Mouse (Mus musculus) layer of hippocampus, adult 2 months (tissue): ENCODE data around the gene Gm9918. TPM values are rescaled to one million over a fixed set of nuclear protein-coding genes. Genes with fewer than 3 reads are reported as not detected.
A peak's percentile ranks its signal among the peaks of the same experiment; 100 is the strongest.

Source experiments
- DNase-seq, 2 experiments: peaks; one replicate each; pipeline ENCODE4 v3.0.0; 2022; ENCODE audit warnings: low spot score in 2 of 2
- H3K27ac ChIP-seq: fragments of 200-600 bp; 2 replicates; pipeline ENCODE4 v1.8.1; 2022
- H3K4me3 ChIP-seq: fragments of 200-600 bp; 2 replicates; pipeline ENCODE4 v1.8.1; 2022; ENCODE audit warnings: mild to moderate bottlenecking
- CTCF ChIP-seq: fragments of 200-600 bp; conservative IDR thresholded peaks from 2 replicates; pipeline ENCODE4 v1.8.1; 2022; ENCODE audit warnings: antibody characterized with exemption, mild to moderate bottlenecking, moderate library complexity
- total RNA-seq, 2 experiments: library from RNA; stranded (reverse); gene quantifications; 2 replicates each; pipeline ENCODE4 v1.2.3; 2021

The Gm9918 gene
- total RNA-seq, 2 experiments from 2014 or later = not detected

DNA sequence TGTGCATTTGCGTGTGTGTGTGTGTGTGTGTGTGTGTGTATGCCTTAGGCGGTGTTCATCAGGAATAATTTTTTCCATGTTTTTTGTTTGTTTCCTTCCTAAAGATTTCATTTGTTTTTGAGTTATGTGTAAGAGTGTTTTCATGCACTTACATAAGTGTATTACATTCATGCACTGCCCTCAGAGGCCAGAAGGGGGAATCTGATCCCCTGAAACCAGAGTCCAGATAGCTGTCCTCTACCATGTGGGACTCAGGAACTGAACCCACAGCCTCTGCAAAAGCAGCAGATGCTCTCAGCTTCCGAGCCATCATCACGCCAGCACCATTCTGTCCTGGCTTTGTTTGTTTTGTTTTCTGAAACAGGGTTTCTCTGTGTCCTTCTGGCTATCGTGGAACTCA lies 4.8 kb upstream of the Gm9918 start:
- no peak for DNase-seq
- Histone ChIP-seq H3K27ac (no peak overlapping the region), H3K4me3 (no peak overlapping the region)
- peak; percentile 36 for TF ChIP-seq CTCF

GRCm38 (mm10) chr15:102271441-102271840 lies 1.1 kb downstream of the Gm9918 start:
- Histone ChIP-seq H3K27ac (no peak overlapping the region), H3K4me3 (no peak overlapping the region)
- TF ChIP-seq CTCF = no peak

GRCm38 (mm10) chr15:102273982-102274716 lies 3.8 kb downstream of the Gm9918 start:
- no peak for DNase-seq
- H3K4me3 ChIP-seq = no peak overlapping the region
- TF ChIP-seq CTCF = peak; percentile 61
- no peak overlapping the region for H3K27ac ChIP-seq

More at GRCm38 (mm10) chr15:102271441-102271840, 1.1 kb downstream of the Gm9918 start:
- DNase-seq = no peak

DNA sequence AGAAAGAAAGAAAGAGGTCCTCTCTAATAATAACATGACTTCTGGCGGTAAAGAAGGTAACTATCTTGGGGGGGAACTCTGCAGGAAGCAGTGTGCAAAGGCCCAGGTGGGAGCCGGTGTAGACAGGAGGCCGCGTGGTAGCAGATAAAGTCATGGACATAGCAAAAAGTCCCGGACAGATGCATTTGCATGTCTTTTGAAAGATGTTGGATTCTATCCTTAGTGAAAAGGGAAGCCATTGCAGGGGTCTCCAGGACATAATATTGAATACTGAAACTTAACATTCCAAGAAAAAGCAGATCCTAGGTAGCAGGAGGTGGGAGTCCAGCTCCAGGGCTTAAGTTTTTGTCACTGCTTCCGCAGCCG lies 8.3 kb downstream of the Gm9918 start:
- H3K4me3 ChIP-seq = peak overlapping the region; percentile 95
- H3K27ac ChIP-seq = peak overlapping the region; percentile 98
- no peak for DNase-seq
- TF ChIP-seq CTCF = no peak

- DNase-seq = peak; percentile 75 to 84
- peak within 1 kb of the TSS; percentile 98 for H3K27ac ChIP-seq
- H3K4me3 ChIP-seq = peak within 1 kb of the TSS; percentile 95
- TF ChIP-seq CTCF = peak; percentile 56
Observed at GRCm38 (mm10) chr15:102279092-102279782, 8.9 kb downstream of the Gm9918 start, which contains the start of gene Mfsd5. Mfsd5 (plus strand) TSS chr15:102279454.

GRCm38 (mm10) chr15:102279783-102280520 lies 9.6 kb downstream of the Gm9918 start:
- Histone ChIP-seq H3K4me3 (peak overlapping the region; percentile 95), H3K27ac (peak overlapping the region; percentile 98)
- no peak for TF ChIP-seq CTCF
- DNase-seq = no peak

- DNase-seq = no peak
- Histone ChIP-seq H3K4me3 (peak overlapping the region; percentile 95; the same call in 1 of the 2 replicates), H3K27ac (peak overlapping the region; percentile 98; the same call in 1 of the 2 replicates)
- TF ChIP-seq CTCF = no peak
Observed at GRCm38 (mm10) chr15:102280623-102281022, 10.3 kb downstream of the Gm9918 start.

DNA sequence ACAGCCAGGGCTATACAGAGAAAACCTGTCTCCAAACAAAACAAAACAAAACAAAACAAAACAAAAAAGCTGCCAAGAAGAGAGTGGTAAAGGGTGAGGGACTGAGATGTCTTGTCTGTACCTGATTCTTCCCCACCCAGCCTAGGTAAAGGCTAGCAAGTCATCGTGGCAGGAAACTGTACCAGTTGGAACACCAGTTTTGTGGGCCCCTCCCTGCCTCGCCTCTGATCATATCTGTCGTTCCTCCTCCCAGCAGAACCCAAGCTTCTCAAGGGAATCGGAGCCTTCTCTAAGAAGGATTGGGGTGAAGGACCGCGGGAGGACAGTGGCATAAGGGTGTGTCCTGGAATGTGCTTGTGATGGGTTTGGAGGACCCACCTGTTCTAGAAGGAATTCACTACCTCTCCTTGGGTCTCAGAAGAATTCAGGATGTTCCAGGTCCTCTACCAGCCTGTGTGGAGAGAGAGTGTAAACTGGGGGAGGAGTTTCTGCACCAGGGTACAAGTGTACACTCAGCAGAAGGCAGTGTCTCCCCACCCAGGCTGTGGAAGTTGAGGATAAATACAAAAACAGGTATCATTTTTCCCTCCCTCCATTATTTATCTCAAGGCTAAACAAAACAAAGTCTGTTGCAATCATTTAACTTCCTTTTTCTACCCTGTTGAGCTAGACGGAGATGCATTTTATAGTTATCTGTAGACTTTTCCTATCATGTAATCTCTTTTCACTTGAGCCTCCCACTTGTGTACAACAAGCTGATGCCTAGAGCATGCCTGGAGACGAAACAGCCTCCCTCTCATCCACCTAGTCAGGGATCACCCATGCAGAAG lies 12.3 kb downstream of the Gm9918 start:
- no peak for TF ChIP-seq CTCF
- no peak overlapping the region for H3K4me3 ChIP-seq
- DNase-seq = no peak
- no peak overlapping the region for H3K27ac ChIP-seq

- Histone ChIP-seq H3K4me3 (no peak overlapping the region), H3K27ac (no peak overlapping the region)
- no peak for TF ChIP-seq CTCF
- DNase-seq = no peak
Observed at GRCm38 (mm10) chr15:102283648-102284047, 13.3 kb downstream of the Gm9918 start.

- peak in 1 of 2 experiments; percentile 50 for DNase-seq
- no peak overlapping the region for H3K4me3 ChIP-seq
- peak; percentile 88 for TF ChIP-seq CTCF
- H3K27ac ChIP-seq = no peak overlapping the region
Observed at GRCm38 (mm10) chr15:102287395-102287794, 17.0 kb downstream of the Gm9918 start.

- Histone ChIP-seq H3K27ac (peak within 1 kb of the TSS; percentile 85), H3K4me3 (peak within 1 kb of the TSS; percentile 75)
- no peak; the same call in 1 of the 2 replicates for TF ChIP-seq CTCF
- DNase-seq = peak; percentile 91 to 93
Observed at GRCm38 (mm10) chr15:102295633-102296367, 25.4 kb downstream of the Gm9918 start, which contains the start of gene Espl1. Espl1 (plus strand) TSS chr15:102296266.
